Mouse (Mus musculus) kidney, postnatal 25 days (tissue): ENCODE results near the gene Ap3b1.
"Not testable (repeated sequence)": the region's sequence is repeated elsewhere in the genome, so short reads cannot be mapped to it uniquely, and the experiment has no call there.

Experiments
- DNase-seq, 2 experiments: peaks; one replicate each; pipeline ENCODE4 v3.0.0; 2021; ENCODE audit warnings: mixed read lengths in 2 of 2

The Ap3b1 gene

DNA sequence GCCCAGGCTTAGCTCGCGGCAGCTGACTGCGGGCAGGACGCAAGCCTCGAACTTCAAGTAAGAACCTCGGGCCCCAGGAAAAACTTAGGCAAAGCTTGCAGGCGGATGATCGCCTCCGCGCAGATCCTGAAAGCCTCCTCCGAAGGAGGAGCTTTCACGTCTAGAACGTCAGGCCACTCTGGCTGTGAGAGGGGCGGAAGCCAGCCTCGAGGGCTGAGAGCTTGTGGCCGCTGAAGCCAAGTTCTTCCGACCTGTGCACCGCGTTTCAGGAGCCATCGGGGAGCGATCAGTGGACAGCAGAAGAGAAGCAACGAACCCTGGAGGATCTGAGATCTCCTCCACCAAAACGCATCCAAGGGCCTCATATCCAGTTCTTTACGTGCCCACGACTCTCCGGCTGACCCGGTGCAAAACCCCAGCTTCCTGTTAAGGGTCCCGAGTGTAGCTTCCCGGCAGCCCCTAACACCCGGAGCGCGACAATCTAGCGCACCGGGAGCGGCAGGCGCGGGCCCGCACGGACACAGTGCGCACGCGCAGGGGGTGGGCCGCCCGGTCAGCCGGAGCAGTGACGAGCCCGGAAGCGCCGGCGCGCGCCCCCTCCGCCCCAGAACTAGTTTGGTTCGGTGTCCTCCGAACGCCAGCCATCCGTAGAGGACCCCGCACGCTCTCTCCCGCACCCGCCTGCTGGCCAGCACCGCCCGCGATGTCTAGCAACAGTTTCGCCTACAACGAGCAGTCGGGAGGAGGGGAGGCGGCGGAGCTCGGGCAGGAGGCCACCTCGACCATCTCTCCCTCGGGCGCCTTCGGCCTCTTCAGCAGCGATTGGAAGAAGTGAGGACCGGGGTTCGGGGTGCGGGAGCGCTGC, at the start of gene Ap3b1:
Ap3b1 (plus strand) TSS at position 560 of the 865 bp plus-strand sequence.
- peak; percentile 89 to 95 for DNase-seq

DNA sequence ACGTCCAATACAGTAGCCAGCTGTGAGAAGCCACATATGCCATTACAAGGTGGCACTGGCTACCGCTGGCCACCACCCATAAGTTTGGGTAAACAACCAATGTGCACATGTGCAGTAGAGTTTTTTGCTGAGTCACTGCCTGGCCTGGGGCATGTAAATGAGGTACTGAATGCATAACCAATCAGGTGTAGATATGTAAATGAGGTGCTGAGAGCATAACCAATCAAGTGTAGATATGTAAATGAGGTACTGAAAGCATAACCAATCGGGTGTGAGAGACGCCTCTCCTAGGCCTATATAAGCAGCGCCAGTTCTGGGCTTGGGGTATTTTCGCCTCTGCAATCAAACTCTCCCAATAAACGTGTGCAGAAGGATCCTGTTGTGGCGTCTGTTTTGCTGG, 45.9 kb upstream of the Ap3b1 start:
- DNase-seq = not testable (repeated sequence)

DNA sequence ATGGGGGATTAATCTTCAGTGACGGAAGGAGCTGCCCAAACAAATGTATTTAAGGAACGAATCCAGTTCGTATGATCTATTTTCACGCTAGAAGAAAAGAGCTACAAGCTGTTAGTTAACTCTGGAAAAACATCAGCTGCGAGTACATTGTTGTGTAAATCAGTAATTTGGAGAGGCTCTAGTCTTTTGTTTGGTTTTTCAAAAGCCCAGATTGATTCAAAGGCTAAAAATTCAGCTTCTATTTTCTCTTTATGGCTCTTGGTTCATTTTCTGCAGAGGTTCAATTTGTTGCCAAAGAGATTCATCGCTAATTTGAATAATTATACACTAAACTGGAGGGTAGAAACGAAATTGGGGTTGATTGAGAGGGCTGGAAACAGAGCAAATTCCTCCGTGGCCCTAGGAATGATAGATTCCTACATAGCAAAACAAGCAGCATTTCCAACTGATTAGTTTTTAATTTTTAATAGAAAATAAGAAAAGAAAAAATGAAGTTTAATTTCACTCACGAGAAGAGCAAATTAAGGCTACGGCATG, 41.7 kb upstream of the Ap3b1 start:
- DNase-seq = no peak

DNA sequence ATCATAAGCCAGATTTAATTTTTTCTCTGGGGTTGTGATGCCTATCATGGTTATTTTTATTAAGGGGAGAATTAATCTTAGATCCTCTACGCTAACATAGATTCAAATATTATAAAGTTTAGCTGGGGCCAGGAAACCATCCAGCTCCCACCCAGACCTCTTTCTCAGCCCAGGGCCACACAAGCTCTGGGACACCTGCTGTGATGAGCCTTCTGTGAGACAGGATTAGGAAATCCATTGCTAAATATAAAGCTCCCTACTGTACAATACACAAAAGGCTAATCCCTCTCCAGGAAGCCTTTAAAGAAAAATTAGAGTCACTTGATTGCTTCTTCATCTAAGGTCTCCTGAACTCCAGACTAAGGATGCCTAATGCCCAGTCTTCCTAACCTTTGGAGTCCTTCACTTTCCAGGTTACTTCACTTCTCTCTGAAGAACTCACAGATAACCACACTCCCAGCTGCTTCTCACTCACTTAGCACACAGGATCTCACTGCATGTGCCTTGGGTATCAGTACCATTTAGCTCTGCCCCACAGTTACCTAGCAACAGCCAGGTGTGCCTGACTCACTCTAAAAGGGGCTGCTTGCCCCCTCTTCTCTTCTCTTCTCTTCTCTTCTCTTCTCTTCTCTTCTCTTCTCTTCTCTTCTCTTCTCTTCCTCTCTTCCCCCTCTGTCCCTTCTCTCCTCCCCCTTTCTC, 37.5 kb upstream of the Ap3b1 start:
- DNase-seq = no peak

DNA sequence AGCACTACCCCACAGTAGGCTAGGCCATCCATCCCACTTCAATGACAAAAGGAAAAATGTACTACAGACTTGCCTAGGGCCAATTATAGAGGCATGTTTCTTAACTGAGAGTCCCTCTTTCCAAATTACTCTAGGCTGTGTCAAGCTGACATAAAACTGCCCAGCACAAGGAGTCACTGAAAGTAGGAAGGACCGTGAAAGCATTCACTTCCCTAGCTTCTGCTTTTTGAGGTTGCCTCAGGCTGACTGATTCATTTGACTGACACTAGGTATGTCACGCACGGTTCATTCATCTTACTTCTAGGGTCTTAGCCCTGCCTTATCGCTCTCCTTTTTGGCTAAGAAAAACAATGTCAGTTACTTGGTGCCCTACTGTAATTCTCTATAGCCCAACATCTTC, 36.3 kb upstream of the Ap3b1 start:
- no peak for DNase-seq

DNA sequence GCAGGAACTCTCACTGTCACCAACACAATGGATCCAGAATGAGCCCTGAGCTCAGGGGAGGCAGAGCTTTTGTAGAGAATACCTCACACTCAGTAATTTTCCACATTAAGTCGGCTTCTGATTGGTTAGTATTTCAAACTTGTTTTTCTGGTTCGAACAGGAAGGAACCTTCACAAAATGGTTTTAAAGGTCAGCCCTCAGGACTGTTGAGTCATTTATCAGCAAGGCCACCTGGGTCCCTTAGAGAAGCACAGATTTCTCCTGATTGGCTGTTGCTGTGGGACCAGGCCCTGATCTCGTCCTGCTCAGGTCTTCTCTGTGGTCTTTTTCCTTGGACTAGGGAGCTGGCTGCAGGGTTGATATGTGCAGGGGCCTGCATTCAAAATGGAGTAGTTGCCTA, 30.7 kb upstream of the Ap3b1 start:
- DNase-seq = peak in 1 of 2 experiments; percentile 31

DNA sequence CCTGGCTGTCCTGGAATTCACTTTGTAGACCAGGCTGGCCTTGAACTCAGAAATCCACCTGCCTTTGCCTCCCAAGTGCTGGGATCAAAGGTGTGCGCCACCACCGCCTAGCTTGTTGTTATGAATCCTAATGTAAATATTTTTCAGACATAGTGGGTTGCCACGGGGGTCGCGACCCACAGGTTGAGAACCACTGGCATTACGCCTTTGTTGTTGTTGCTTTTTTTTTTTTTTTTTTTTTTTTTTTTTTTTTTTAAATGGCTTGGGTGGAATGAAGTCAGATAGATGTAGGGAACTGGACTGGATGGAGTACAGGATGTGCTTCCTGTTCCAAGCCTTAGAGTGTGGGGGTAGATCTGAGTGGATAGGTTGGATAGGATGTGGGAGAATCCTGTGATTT, 29.8 kb upstream of the Ap3b1 start:
- DNase-seq = not testable (repeated sequence)

DNA sequence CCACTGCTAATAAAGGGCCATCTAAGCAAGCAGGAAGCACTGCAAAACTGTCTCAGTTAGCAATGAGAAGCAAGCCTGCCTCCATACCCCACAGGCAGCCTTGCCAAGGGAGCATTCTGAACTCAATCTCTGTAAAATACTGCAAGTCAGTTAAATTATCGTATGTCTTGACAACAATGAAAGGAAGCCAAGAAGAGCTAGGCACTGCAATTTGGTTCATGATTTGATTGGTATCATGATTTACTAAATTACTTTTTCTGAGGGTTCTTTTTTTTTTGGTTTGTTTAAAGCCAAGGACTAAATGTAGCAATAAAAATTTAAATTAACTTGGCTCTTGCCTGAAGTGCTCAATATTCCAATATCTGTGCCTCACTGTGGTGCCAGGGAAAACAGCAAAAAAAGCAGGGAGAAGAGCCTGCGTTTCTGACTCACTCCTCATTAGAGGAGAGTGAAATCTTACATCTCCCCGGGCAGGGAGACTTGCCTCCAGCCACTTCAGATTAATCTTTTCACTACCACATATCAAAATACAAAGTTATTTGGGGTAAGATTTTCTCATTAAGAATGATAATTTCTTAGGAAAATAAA, 28.3 kb upstream of the Ap3b1 start:
- no peak for DNase-seq

DNA sequence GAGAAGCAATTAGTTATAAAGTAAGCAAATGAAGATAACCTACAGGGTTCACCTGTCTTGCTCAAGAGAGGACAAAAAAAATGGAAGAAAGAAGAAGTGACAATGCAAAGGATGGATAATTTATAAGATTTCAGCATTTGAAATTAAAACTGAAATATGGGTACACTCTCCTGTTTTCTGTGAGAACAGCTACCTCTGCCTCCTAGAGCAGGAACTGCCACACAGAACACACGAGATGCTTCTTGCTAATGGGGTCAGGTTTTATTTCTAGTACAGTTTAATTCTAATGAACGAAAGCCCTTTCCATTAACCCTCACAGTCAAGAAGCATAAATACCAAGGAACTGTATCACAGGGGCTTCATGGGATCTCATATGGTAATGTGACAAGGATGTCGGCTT, 20.4 kb upstream of the Ap3b1 start:
- no peak for DNase-seq

DNA sequence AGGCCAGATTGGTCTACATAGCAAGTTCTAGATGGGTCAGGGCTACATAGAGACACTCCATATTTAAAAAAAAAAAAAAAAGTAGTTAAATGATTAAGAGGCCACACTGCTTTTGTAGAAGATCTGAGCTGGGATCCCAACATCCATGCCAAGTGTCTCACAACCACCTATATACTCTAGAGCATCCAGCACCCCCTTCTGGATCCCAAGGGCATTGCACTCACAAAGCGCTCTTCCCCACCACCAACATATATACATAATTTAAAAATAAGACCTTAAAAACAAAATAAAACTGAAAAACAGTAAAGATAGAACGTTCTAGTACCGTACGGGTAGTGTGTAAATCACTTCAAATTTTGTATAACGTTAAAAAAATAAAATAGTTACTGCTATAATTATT, 15.6 kb upstream of the Ap3b1 start:
- no peak for DNase-seq

DNA sequence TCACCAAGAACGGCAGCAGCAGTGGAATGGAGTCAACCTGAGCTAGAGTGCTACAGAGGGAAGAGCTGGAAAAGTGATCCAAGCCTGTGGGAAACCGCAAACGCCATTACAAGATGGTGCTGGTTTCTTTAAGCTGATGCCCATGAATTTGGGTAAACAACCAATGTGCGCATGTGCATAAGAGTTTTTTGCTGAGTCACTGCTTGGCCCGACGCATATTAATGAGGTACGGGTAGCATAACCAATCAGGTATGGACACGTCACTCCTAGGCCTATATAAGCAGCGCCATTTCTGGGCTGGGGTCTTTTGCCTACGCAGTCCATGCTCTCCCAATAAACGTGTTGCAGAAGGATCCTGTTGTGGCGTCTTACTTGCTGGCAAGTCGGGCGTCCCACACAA, 14.2 kb upstream of the Ap3b1 start:
- not testable (repeated sequence) for DNase-seq

DNA sequence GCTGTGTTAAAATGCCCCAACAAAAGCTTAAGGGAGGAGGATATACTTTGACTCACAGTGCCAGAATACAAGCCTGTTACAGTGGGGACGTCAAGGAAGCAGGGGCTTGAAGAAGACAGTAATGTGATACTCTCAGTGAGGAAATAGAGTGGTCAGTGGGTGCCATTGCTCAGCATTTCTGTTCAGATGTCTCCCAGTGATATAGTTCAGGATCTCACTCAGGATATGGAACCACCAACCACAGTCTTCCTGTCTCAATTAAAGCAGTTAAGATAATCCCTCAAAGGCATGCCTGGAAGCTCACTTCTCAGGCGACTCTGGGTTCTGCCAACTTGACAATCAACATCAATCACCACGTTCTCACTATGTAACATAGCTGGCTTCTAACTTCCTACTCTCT, 4.2 kb upstream of the Ap3b1 start:
- DNase-seq = no peak

DNA sequence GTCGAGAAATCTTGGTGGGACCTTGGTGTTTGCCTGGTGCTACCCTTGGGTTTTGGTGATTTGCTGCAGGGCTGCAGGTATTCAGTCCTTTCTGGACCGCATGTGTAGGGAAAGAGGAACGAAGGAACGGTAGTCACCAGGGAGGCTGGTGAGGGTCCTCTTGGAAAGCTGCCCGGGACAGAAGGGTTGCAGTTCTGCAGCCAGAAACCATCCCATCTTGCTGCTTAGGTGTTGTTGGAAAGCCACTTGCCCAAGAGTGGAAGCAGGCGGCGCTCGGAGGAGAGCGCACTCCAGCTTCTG, 709 bp upstream of the Ap3b1 start:
- DNase-seq = no peak

DNA sequence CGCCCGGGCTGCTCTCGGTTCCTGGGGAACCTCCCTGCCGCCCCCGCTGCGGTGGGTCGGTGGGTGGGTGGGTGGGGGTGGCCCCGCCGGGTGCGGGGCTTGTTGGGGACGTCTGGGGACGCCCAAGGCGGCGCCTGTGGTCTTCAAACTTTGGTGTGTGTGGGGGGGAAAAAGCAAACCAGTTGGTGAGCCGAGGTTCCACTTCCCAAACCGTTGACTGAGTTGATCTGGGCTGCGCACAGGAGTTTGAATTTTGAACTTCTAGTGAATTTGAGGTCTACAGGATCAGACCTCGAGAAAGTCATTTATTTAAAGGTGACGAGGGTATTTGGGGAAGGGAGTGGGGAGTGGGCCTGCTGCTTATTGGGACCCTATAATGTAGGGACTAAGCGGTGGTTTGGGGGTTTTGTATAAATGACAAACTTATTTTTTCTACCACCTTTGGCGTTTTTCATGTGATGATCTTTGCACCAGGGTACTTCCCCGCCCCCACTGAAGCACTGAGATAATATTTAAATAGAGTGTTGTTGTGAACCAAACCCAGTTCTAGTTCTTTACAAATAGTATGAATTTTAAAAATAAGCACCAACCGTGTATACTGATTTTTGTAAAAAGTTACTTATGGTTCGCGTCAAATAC, 641 bp downstream of the Ap3b1 start:
- DNase-seq = peak in 1 of 2 experiments; percentile 51

DNA sequence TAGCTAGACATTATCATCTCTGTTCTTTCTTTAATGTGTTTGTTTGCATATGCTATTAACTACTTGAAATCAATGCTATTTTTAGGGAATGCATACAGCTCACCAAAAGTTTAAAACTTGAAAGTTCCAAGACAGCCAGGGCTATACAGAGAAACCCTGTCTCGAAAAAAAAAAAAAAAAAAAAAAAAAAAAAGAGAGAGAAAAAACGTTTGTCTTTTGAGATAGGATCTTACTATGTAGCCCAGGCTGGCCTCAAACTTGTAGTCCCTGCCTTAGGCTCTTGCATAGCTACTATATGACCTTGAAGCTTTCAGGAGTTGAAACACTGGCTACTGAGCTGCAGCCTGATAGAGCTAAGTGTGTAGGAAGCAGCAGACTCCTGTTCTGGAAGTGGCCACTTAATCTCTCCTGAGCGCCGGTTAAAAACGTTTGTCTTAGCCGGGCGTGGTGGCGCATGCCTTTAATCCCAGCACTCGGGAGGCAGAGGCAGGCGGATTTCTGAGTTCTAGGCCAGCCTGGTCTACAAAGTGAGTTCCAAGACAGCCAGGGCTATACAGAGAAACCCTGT, 2.3 kb downstream of the Ap3b1 start:
- not testable (repeated sequence) for DNase-seq

DNA sequence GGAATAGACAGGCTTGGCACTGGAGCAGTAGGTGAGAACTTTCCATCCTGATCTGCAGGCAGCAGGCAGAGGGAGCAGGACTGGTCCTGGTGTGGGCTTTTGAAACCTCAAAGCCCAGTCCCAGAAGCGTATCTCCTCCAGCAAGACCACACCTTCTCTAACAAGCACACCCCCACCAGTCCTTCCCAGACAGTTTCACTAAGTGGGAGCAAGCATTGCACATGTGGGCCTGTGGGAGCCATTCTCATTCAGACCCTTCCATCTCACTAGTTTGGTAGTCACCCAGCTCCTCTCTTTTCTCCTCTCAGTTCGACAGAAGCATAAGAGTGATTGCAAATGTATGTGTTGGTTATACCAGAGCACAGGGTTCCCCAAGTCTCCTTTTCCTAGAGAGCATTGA, 5.6 kb downstream of the Ap3b1 start:
- DNase-seq = no peak

DNA sequence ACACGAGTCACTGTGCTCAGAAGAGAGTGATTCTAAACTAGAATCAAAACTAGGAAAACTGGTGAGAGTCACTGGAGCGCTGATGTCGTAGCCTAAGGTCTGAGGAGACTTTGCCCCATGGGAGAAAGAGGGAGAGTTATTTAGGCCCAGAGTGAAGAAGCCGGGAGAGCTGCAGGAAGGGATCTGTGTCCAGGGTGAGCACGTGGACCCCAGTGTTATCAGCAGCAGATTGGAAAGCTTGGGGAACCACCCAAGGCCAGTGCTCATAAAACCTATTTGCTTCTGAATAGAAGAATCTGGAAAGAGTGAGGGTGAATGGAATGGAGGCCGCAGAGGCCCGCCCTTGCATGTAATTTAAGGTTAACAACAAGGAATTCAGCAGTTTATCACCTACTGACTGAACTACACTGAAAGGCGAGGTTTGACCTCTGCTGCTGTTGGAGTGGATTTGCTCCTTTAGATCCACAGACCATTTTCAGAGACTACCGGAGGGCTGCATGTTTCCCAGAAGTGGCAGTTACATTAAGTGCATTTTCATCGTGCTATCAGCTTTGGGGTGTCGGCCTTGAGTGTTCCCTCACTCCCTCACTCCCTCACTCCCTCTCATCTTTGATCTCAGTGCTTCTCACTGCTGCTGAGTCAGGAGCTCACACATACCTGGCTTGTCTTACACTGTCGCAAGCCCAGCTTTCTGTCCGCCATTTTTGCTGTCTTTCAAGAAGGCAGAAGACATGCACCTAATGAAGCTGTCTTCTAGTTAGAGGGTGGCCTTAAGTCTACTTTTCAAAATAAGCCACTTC, 6.5 kb downstream of the Ap3b1 start:
- no peak for DNase-seq

DNA sequence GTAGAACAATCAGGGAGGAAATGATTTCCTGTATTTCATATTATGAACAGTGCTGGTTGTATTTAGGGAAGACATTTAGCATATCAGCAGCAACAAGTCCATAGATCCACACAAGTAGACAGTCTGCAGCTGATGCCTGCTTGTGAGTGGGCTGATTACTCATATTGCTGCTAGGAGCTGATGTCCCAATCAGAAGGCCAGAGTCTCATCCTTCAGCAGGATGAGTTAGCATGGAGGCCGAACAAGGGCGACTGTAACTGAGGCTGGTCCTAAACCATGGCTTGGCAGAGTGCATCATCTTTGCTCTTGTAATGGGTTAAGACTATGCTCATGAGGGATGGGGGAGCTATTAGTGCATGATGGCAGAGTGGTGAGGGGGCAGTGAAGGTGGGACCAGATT, 9.1 kb downstream of the Ap3b1 start:
- DNase-seq = no peak

DNA sequence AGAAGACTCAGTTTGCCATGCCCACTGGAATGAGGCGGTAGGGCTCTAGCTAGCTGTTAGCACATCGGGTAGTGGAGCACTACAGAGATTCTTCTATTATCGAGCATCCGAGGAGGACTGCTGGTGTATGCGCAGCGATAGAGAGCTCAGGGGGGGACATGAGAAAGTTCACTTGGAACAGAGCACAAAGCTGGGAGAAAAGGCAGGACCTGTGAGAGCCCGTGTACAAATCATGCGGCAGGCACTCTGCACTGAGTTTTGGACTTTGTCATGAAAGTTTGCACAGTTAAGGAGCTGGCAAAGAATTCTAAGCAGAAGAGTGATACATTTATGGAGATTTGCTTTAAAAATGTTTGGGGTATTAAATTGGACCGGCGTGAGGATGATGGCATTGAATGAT, 11.8 kb downstream of the Ap3b1 start:
- DNase-seq = peak; percentile 30 to 58

DNA sequence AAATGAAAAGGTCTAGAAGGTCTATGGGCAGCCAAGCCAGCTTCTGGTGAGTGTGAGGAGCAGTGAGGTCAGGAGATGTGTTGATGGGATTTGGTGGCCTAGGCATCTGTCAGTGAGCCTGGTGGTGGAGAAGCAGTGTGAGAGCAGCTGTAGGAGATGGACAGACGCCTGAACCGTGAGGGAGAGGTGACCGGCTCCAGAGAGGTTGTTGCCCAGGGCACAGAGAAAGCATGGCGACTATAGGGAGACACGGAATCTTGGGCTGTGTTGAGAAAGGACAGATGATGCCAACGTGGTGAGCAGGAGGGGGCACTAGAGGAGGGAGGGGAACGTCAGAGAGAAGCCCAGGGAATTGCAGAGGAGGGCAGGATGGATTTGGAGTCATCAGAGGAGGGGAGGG, 13.3 kb downstream of the Ap3b1 start:
- DNase-seq = no peak

DNA sequence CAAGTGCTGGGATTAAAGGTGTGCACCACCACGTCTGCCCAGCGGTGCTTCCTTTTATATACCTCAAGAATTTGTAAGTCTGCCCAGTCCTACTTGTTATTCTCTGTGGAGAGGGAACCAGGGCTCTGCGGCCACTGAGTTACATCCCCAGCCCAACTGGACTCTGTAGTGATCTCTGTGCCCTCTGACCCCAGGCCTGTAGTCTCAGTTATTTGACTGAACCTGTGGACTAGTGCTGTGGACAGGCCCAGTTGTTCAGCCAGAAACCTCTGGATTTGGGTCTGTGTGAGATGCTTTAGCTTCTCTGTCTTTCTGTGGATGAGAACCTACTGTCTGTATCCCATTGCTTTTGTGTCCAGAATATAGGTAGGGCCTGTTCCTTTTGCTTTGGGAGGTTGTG, 15.4 kb downstream of the Ap3b1 start:
- DNase-seq = no peak
